8 mouse cellular contexts compared by ENCODE assay signal in genomic region chrX:133691581-133692391, GRCm38 (mm10). TPM values are rescaled to one million over a fixed set of nuclear protein-coding genes. Genes with fewer than 3 reads are reported as not detected.
A peak's percentile ranks its signal among the peaks of the same experiment; 100 is the strongest.
DNase-seq lines count a peak whose midpoint lies in the region; ATAC-seq and TF ChIP-seq lines count a peak whose summit lies in the region.

No protein-coding gene starts in this region.

- WGBS in forebrain, embryonic 11.5 days, result 12% methylated on average over 12 of the region's 12 CpGs
- 17% methylated on average over 12 of the region's 12 CpGs for WGBS in hindbrain, embryonic 10.5 days
- 16% methylated on average over 12 of the region's 12 CpGs for WGBS in lung, adult 2 months
- WGBS in neural tube, embryonic 15.5 days, result 19% methylated on average over 12 of the region's 12 CpGs

- H3K27me3 ChIP-seq in E14TG2a.4 (ENCODE audit: insufficient read depth, low read length), result peaks cover 29% of the 10 kb centered on the region
- no peaks in the 10 kb centered on the region for H3K27me3 ChIP-seq in forebrain, embryonic 11.5 days (ENCODE audit: control insufficient read depth, insufficient read depth, low read length)
- H3K27me3 ChIP-seq in hindbrain, embryonic 10.5 days (ENCODE audit: insufficient read depth, poor library complexity, severe bottlenecking), result peaks cover 27% of the 10 kb centered on the region
- H3K27me3 ChIP-seq in neural tube, embryonic 15.5 days (replicated peaks), result no peaks in the 10 kb centered on the region

- no peak overlapping the region for H3K27ac ChIP-seq in forebrain, embryonic 11.5 days (ENCODE audit: low read depth, low read length)
- no peak overlapping the region for H3K27ac ChIP-seq in hindbrain, embryonic 10.5 days
- H3K27ac ChIP-seq in neural tube, embryonic 15.5 days (replicated peaks), result peak overlapping the region; percentile 60

- 0 out of 2 replicates have a peak, but pooled peaks cover under 1% of the 10 kb centered on the region for H3K4me1 ChIP-seq in E14TG2a.4 (replicated peaks; ENCODE audit: low read depth, low read length)
- no peaks in the 10 kb centered on the region for H3K4me1 ChIP-seq in forebrain, embryonic 11.5 days (replicated peaks; ENCODE audit: control insufficient read depth, insufficient read depth, low read length)
- H3K4me1 ChIP-seq in hindbrain, embryonic 10.5 days (replicated peaks), result 0 out of 2 replicates have a peak, but pooled peaks cover 2% of the 10 kb centered on the region
- H3K4me1 ChIP-seq in lung, adult 2 months (ENCODE audit: control insufficient read depth, insufficient read depth, low read length), result no peaks in the 10 kb centered on the region
- H3K4me1 ChIP-seq in neural tube, embryonic 15.5 days, result no peaks in the 10 kb centered on the region

- H3K4me3 ChIP-seq in E14TG2a.4 (replicated peaks; ENCODE audit: low read length), result no peak overlapping the region
- H3K4me3 ChIP-seq in forebrain, embryonic 11.5 days (ENCODE audit: low read depth, low read length), result peak overlapping the region; percentile 27
- H3K4me3 ChIP-seq in hindbrain, embryonic 10.5 days, result peak overlapping the region; percentile 63
- peak overlapping the region; percentile 34 for H3K4me3 ChIP-seq in lung, adult 2 months (replicated peaks; ENCODE audit: extremely low read depth, low read depth, low read length)
- peak overlapping the region; percentile 56 for H3K4me3 ChIP-seq in neural tube, embryonic 15.5 days (replicated peaks)

- TF ChIP-seq POLR2A in lung, adult 2 months (IDR thresholded peaks at IDR 0.05; ENCODE audit: borderline replicate concordance, extremely low read depth, low read depth, low read length), result no peak

- peak; percentile 65 for DNase-seq in adrenal gland, postnatal 14 days
- peak; percentile 63 for DNase-seq in forebrain, embryonic 11.5 days (ENCODE audit: low spot score)
- DNase-seq in hindbrain, embryonic 10.5 days (ENCODE audit: low spot score), result peak; percentile 32
- DNase-seq in layer of hippocampus, adult 8-10 months (ENCODE audit: low spot score in 2 of 2), result peak; percentile 37 to 48
- DNase-seq in lung, adult 2 months, result no peak
- no peak for DNase-seq in spleen, postnatal 4 days (ENCODE audit: low spot score in 2 of 2)

- no peaks in the 10 kb centered on the region for H3K9me3 ChIP-seq in E14TG2a.4 (ENCODE audit: low read length)
- H3K9me3 ChIP-seq in forebrain, embryonic 11.5 days (ENCODE audit: control insufficient read depth, low read length), result no peaks in the 10 kb centered on the region
- H3K9me3 ChIP-seq in hindbrain, embryonic 10.5 days, result peaks cover 8% of the 10 kb centered on the region
- no peaks in the 10 kb centered on the region for H3K9me3 ChIP-seq in neural tube, embryonic 15.5 days (replicated peaks)

- H3K36me3 ChIP-seq in E14TG2a.4 (ENCODE audit: insufficient read depth, low read length), result no peaks in the 10 kb centered on the region
- H3K36me3 ChIP-seq in forebrain, embryonic 11.5 days (ENCODE audit: control insufficient read depth, insufficient read depth, low read length), result no peaks in the 10 kb centered on the region
- no peaks in the 10 kb centered on the region for H3K36me3 ChIP-seq in hindbrain, embryonic 10.5 days
- no peaks in the 10 kb centered on the region for H3K36me3 ChIP-seq in neural tube, embryonic 15.5 days

- TF ChIP-seq CTCF in E14TG2a.4 (conservative IDR thresholded peaks at IDR 0.05; ENCODE audit: low read length), result peak; percentile 22; the same call in 1 of the 2 replicates
- 0 out of 2 replicates have a peak, but pooled peaks have one; percentile 16 for TF ChIP-seq CTCF in lung, adult 2 months (IDR thresholded peaks at IDR 0.05; ENCODE audit: insufficient read depth, low read length)

- ATAC-seq in forebrain, embryonic 11.5 days (replicated peaks; ENCODE audit: low FRiP score), result no peak
- ATAC-seq in neural tube, embryonic 15.5 days (ENCODE audit: low FRiP score), result peak; percentile 51; the same call in 1 of the 2 replicates

- H3K9ac ChIP-seq in forebrain, embryonic 11.5 days (ENCODE audit: low read length), result no peak overlapping the region
- 0 out of 2 replicates have a peak overlapping the region, but pooled peaks have one; percentile 14 for H3K9ac ChIP-seq in neural tube, embryonic 15.5 days (replicated peaks)

- H3K4me2 ChIP-seq in forebrain, embryonic 11.5 days (ENCODE audit: low read depth, low read length, severe bottlenecking), result peak overlapping the region; percentile 66
- peak overlapping the region; percentile 79 for H3K4me2 ChIP-seq in neural tube, embryonic 15.5 days

RNA-seq across cellular contexts. Expression of gene Pcdh19, which starts 3.0 kb away (rescaled TPM):
- 8.1 and 8.6 TPM in 2 replicates for total RNA-seq in adrenal gland, postnatal 14 days (2021)
- polyA plus RNA-seq in forebrain, embryonic 11.5 days (2014; fragmentation: Nextera tagmentation; extraction: Ambion mirVana), result 14.1 and 15.8 TPM in 2 replicates
- 2.8 and 3.1 TPM in 2 replicates for polyA plus RNA-seq in hindbrain, embryonic 10.5 days (2016; fragmentation: Nextera tagmentation; extraction: Ambion mirVana)
- total RNA-seq in layer of hippocampus, adult 8-10 months (2022), result 10 to 100 TPM; 62.5 to 82.1 (median 71.9) TPM
- 0.77 and 1.1 TPM in 2 replicates for polyA plus RNA-seq in lung, adult 2 months (2012; rRNA removed)
- polyA plus RNA-seq in neural tube, embryonic 15.5 days (2015; fragmentation: Nextera tagmentation; extraction: Ambion mirVana), result 12.3 and 16.1 TPM in 2 replicates

Comparison
In these comparisons a context has a peak if more than half of its experiments do, and no peak if none do; other contexts are left out.
1. DNase-seq: peak in adrenal gland, postnatal 14 days (single experiment), forebrain, embryonic 11.5 days (single experiment), hindbrain, embryonic 10.5 days (single experiment) and layer of hippocampus, adult 8-10 months (2 of 2); none in lung, adult 2 months (single experiment) and spleen, postnatal 4 days (0 of 2).